7 mouse cellular contexts compared by ENCODE assay signal in the genomic region with DNA sequence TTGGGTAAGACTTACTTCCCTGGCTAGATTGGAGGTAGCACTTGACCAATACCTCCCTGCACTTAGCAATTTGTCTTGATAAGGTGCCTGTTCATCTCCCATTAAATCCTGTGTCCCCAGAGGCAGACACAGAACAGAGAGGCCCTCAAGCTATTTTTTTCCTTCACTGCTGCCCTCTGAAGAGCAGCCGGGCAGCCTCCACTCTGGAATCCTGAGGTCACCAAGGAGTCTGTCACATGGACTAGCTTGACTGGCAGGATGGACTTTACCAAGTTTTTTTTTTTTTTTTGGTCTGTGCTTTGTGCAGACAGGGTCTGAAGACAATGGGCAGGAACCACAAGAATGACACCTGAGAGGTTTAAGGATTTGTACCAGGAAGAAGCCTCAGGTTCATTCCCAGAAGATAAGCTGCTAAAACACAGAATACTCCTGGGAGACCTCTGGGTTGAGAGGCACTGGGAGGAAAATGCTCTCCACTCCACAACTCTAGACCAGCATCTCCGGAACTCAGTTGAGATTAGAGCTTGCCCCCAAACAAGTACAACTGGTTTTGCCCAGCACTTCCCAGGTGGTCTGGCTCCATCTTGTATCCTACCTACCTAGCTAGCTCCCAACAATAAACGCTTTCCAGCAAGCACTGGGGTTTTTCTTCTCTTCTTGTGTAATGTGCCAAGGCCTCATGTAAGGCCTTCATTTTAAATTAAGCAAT. TPM values are rescaled to one million over a fixed set of nuclear protein-coding genes. Genes with fewer than 3 reads are reported as not detected.
DNase-seq lines count a peak whose midpoint lies in the region; ATAC-seq and TF ChIP-seq lines count a peak whose summit lies in the region.

No protein-coding gene starts in this region.

- peak; percentile 60 for DNase-seq in lung, embryonic 14.5 days
- no peak for DNase-seq in lung, postnatal 4 days
- DNase-seq in forebrain, embryonic 11.5 days (ENCODE audit: low spot score): no peak
- peak; percentile 33 for DNase-seq in limb, embryonic 11.5 days (ENCODE audit: low spot score)
- DNase-seq in adrenal gland, postnatal 4 days (ENCODE audit: low spot score in 2 of 2): no peak
- DNase-seq in spleen, postnatal 4 days (ENCODE audit: low spot score in 2 of 2): no peak

- peaks cover 5% of the 10 kb centered on the region; the same call in 1 of the 2 replicates for H3K4me1 ChIP-seq in lung, embryonic 14.5 days (ENCODE audit: insufficient read depth)
- H3K4me1 ChIP-seq in forebrain, embryonic 11.5 days (replicated peaks; ENCODE audit: control insufficient read depth, insufficient read depth, low read length): peaks cover 7% of the 10 kb centered on the region; the same call in 1 of the 2 replicates
- peaks cover 3% of the 10 kb centered on the region; the same call in 1 of the 2 replicates for H3K4me1 ChIP-seq in limb, embryonic 11.5 days (ENCODE audit: control insufficient read depth, insufficient read depth, low read length)
- H3K4me1 ChIP-seq in olfactory bulb, adult 2 months (ENCODE audit: control insufficient read depth, insufficient read depth, low read length): 0 out of 2 replicates have a peak, but pooled peaks cover 3% of the 10 kb centered on the region

- no peaks in the 10 kb centered on the region for H3K9me3 ChIP-seq in lung, embryonic 14.5 days (ENCODE audit: low read depth, low read length)
- H3K9me3 ChIP-seq in forebrain, embryonic 11.5 days (ENCODE audit: control insufficient read depth, low read length): no peaks in the 10 kb centered on the region
- H3K9me3 ChIP-seq in limb, embryonic 11.5 days (ENCODE audit: control insufficient read depth, low read length): no peaks in the 10 kb centered on the region

- H3K4me2 ChIP-seq in lung, embryonic 14.5 days: peak overlapping the region; percentile 91
- H3K4me2 ChIP-seq in forebrain, embryonic 11.5 days (ENCODE audit: low read depth, low read length, severe bottlenecking): peak overlapping the region; percentile 82
- peak overlapping the region; percentile 84 for H3K4me2 ChIP-seq in limb, embryonic 11.5 days (ENCODE audit: low read depth, severe bottlenecking)

- 16% methylated on average over 3 of the region's 3 CpGs for WGBS in lung, embryonic 14.5 days
- WGBS in forebrain, embryonic 11.5 days: 30% methylated on average over 3 of the region's 3 CpGs
- WGBS in limb, embryonic 11.5 days: 27% methylated on average over 3 of the region's 3 CpGs
- 36% methylated on average over 3 of the region's 3 CpGs for WGBS in olfactory bulb, adult 2 months

- ATAC-seq in lung, embryonic 14.5 days (ENCODE audit: insufficient read depth): no peak
- ATAC-seq in forebrain, embryonic 11.5 days (replicated peaks; ENCODE audit: low FRiP score): no peak
- ATAC-seq in limb, embryonic 11.5 days (ENCODE audit: insufficient number of reproducible peaks, low FRiP score, low TSS enrichment, low read depth): no peak

- no peak for TF ChIP-seq CTCF in lung, embryonic 14.5 days (IDR thresholded peaks at IDR 0.05; ENCODE audit: low read depth)
- no peak for TF ChIP-seq CTCF in olfactory bulb, adult 2 months (IDR thresholded peaks at IDR 0.05; ENCODE audit: insufficient read depth, low read depth, low read length)

- peak overlapping the region; percentile 66 for H3K9ac ChIP-seq in lung, embryonic 14.5 days
- H3K9ac ChIP-seq in forebrain, embryonic 11.5 days (ENCODE audit: low read length): peak overlapping the region; percentile 68
- peak overlapping the region; percentile 58 for H3K9ac ChIP-seq in limb, embryonic 11.5 days (ENCODE audit: low read length)

- H3K27me3 ChIP-seq in lung, embryonic 14.5 days (ENCODE audit: insufficient read depth, low read length): no peaks in the 10 kb centered on the region
- no peaks in the 10 kb centered on the region for H3K27me3 ChIP-seq in forebrain, embryonic 11.5 days (ENCODE audit: control insufficient read depth, insufficient read depth, low read length)
- H3K27me3 ChIP-seq in limb, embryonic 11.5 days (ENCODE audit: control insufficient read depth, insufficient read depth, low read length): no peaks in the 10 kb centered on the region

- no peak for TF ChIP-seq POLR2A in olfactory bulb, adult 2 months (IDR thresholded peaks at IDR 0.05; ENCODE audit: insufficient read depth, low read depth, low read length)

- no peaks in the 10 kb centered on the region for H3K36me3 ChIP-seq in lung, embryonic 14.5 days (ENCODE audit: insufficient read depth)
- no peaks in the 10 kb centered on the region for H3K36me3 ChIP-seq in forebrain, embryonic 11.5 days (ENCODE audit: control insufficient read depth, insufficient read depth, low read length)
- no peaks in the 10 kb centered on the region for H3K36me3 ChIP-seq in limb, embryonic 11.5 days (ENCODE audit: control insufficient read depth, insufficient read depth, low read length)

- H3K27ac ChIP-seq in lung, embryonic 14.5 days (ENCODE audit: low read depth): peak overlapping the region; percentile 81
- H3K27ac ChIP-seq in forebrain, embryonic 11.5 days (ENCODE audit: low read depth, low read length): no peak overlapping the region
- no peak overlapping the region for H3K27ac ChIP-seq in limb, embryonic 11.5 days (replicated peaks; ENCODE audit: low read depth, low read length)
- no peak overlapping the region for H3K27ac ChIP-seq in olfactory bulb, adult 2 months (ENCODE audit: insufficient read depth, low read depth, low read length)

- H3K4me3 ChIP-seq in lung, embryonic 14.5 days (ENCODE audit: low read depth, low read length): peak overlapping the region; percentile 76
- H3K4me3 ChIP-seq in forebrain, embryonic 11.5 days (ENCODE audit: low read depth, low read length): peak overlapping the region; percentile 67
- H3K4me3 ChIP-seq in limb, embryonic 11.5 days (ENCODE audit: low read depth, low read length): peak overlapping the region; percentile 75
- peak overlapping the region; percentile 60 for H3K4me3 ChIP-seq in olfactory bulb, adult 2 months (ENCODE audit: insufficient read depth, low read depth, low read length)

RNA-seq across cellular contexts. Expression of gene Atox1, which starts 1.0 kb away (rescaled TPM):
- 506 and 535 TPM in 2 replicates for polyA plus RNA-seq in lung, embryonic 14.5 days (2014; fragmentation: Nextera tagmentation; extraction: Ambion mirVana)
- polyA plus RNA-seq in forebrain, embryonic 11.5 days (2014; fragmentation: Nextera tagmentation; extraction: Ambion mirVana): 209 and 211 TPM in 2 replicates
- 234 and 240 TPM in 2 replicates for polyA plus RNA-seq in limb, embryonic 11.5 days (2014; fragmentation: Nextera tagmentation; extraction: Ambion mirVana)
- not detected in 2 replicates for polyA plus RNA-seq in olfactory bulb, adult 2 months (2012; ENCODE audit: insufficient read depth, insufficient read length, low replicate concordance, missing spikeins)
- total RNA-seq in adrenal gland, postnatal 4 days (2021): 100 to 1,000 TPM; 254 to 267 TPM

RNA-seq across cellular contexts. Expression of gene G3bp1, which starts 9.5 kb away (rescaled TPM):
- polyA plus RNA-seq in lung, embryonic 14.5 days (2014; fragmentation: Nextera tagmentation; extraction: Ambion mirVana): 203 and 217 TPM in 2 replicates
- 267 and 273 TPM in 2 replicates for polyA plus RNA-seq in forebrain, embryonic 11.5 days (2014; fragmentation: Nextera tagmentation; extraction: Ambion mirVana)
- polyA plus RNA-seq in limb, embryonic 11.5 days (2014; fragmentation: Nextera tagmentation; extraction: Ambion mirVana): 260 and 269 TPM in 2 replicates
- 68.2 and 75.3 TPM in 2 replicates for polyA plus RNA-seq in olfactory bulb, adult 2 months (2012; ENCODE audit: insufficient read depth, insufficient read length, low replicate concordance, missing spikeins)
- total RNA-seq in adrenal gland, postnatal 4 days (2021): 10 to 100 TPM; 70.0 to 73.9 TPM

RNA-seq across cellular contexts. Expression of gene Sparc, which starts 37.0 kb away (rescaled TPM):
- polyA plus RNA-seq in lung, embryonic 14.5 days (2014; fragmentation: Nextera tagmentation; extraction: Ambion mirVana): 1,429 and 1,454 TPM in 2 replicates
- 348 and 407 TPM in 2 replicates for polyA plus RNA-seq in forebrain, embryonic 11.5 days (2014; fragmentation: Nextera tagmentation; extraction: Ambion mirVana)
- 244 and 249 TPM in 2 replicates for polyA plus RNA-seq in limb, embryonic 11.5 days (2014; fragmentation: Nextera tagmentation; extraction: Ambion mirVana)
- 225 and 437 TPM in 2 replicates for polyA plus RNA-seq in olfactory bulb, adult 2 months (2012; ENCODE audit: insufficient read depth, insufficient read length, low replicate concordance, missing spikeins)
- total RNA-seq in adrenal gland, postnatal 4 days (2021): 1,000 to 10,000 TPM; 2,300 to 2,476 TPM

Comparison
In these comparisons a context has a peak if more than half of its experiments do, and no peak if none do; other contexts are left out.
1. DNase-seq: peak in lung, embryonic 14.5 days (single experiment) and limb, embryonic 11.5 days (single experiment); none in lung, postnatal 4 days (0 of 2), forebrain, embryonic 11.5 days (single experiment), adrenal gland, postnatal 4 days (0 of 2) and spleen, postnatal 4 days (0 of 2).
2. Peak in every context shown above with its lines, with median percentiles within 50 percentile points of each other: H3K4me2 ChIP-seq, H3K4me3 ChIP-seq and H3K9ac ChIP-seq.